Mouse (Mus musculus) limb, embryonic 14.5 days (tissue): ENCODE data around the gene Hnrnpf. TPM values are rescaled to one million over a fixed set of nuclear protein-coding genes. Genes with fewer than 3 reads are reported as not detected.

ENCODE experiments used
- ATAC-seq: fragments of 200-750 bp; cut with Nextera tagmentation; 2 replicates; pipeline ENCODE4 v1.8.0; 2017; ENCODE audit warnings: low read depth, moderate number of reproducible peaks, moderate TSS enrichment; ENCODE audit not compliant: low FRiP score
- DNase-seq: peaks from one replicate; pipeline ENCODE4 v3.0.0-alpha.2; 2015; ENCODE audit warnings: low spot score
- H3K27ac ChIP-seq: fragments of 300-500 bp; sonication (generic); replicated peaks from 2 replicates; pipeline ENCODE4 v1.5.1; 2014; ENCODE audit warnings: low read depth, mild to moderate bottlenecking, low read length, moderate library complexity, mixed read lengths
- H3K27me3 ChIP-seq: fragments of 300-500 bp; sonication (generic); 2 replicates; pipeline ENCODE4 v1.6.1; 2014; ENCODE audit warnings: low read length, mixed read lengths; ENCODE audit not compliant: control insufficient read depth, insufficient read depth
- H3K36me3 ChIP-seq: fragments of 300-500 bp; sonication (generic); 2 replicates; pipeline ENCODE4 v1.6.1; 2014; ENCODE audit warnings: mild to moderate bottlenecking, low read length, moderate library complexity, mixed read lengths; ENCODE audit not compliant: control insufficient read depth, insufficient read depth
- H3K4me1 ChIP-seq: fragments of 300-500 bp; sonication (generic); 2 replicates; pipeline ENCODE4 v1.6.1; 2014; ENCODE audit warnings: antibody characterized with exemption, low read length, mixed read lengths; ENCODE audit not compliant: control insufficient read depth, insufficient read depth
- H3K4me2 ChIP-seq: fragments of 300-500 bp; sonication (generic); replicated peaks from 2 replicates; pipeline ENCODE4 v1.6.1; 2014; ENCODE audit warnings: low read depth, mild to moderate bottlenecking, low read length, moderate library complexity; ENCODE audit not compliant: severe bottlenecking
- H3K4me3 ChIP-seq: fragments of 300-500 bp; sonication (generic); replicated peaks from 2 replicates; pipeline ENCODE4 v1.5.1; 2014; ENCODE audit warnings: low read length
- H3K9ac ChIP-seq: fragments of 300-500 bp; sonication (generic); 2 replicates; pipeline ENCODE4 v1.6.1; 2014; ENCODE audit warnings: mild to moderate bottlenecking, low read depth, low read length, moderate library complexity; ENCODE audit not compliant: severe bottlenecking
- H3K9me3 ChIP-seq: fragments of 300-500 bp; sonication (generic); 2 replicates; pipeline ENCODE4 v1.6.1; 2016; ENCODE audit warnings: low read length; ENCODE audit not compliant: control insufficient read depth
- POLR2A ChIP-seq: fragments of 200-500 bp; IDR thresholded peaks from 2 replicates; pipeline ENCODE4 v1.8.0; 2012; ENCODE audit warnings: inconsistent platforms, mild to moderate bottlenecking, moderate library complexity, borderline replicate concordance; ENCODE audit not compliant: insufficient read depth, insufficient read length; ENCODE audit errors: extremely low read depth
- WGBS: fragments of 180-500 bp; shearing (Covaris S2); extraction: QIAGEN DNeasy Blood & Tissue Kit; methylation state at CpG from one replicate; pipeline ENCODE4 v1.1.7; 2014; 5-methylcytosine and 5-hydroxymethylcytosine counted together
- polyA plus RNA-seq, 2 experiments: library from polyadenylated mRNA; depleted of rRNA in 1 of 2; stranded (reverse) in 1 of 2; unstranded in 1 of 2; fragments of >200 nt; fragmentation: Nextera tagmentation in 1 of 2; extraction: Ambion mirVana in 1 of 2; gene quantifications; 2 replicates each; pipeline versions ENCODE4 v1.2.1 to v1.2.3; 2012 to 2014

The Hnrnpf gene
- polyA plus RNA-seq, 2 experiments = 486 to 609 TPM

GRCm38 (mm10) chr6:117926871-117927491 is 26.9 kb downstream of the Hnrnpf start:
- Histone ChIP-seq H3K27me3 (no peaks in the 10 kb centered on the region), H3K4me3 (no peak overlapping the region), H3K9me3 (no peaks in the 10 kb centered on the region), H3K36me3 (peaks cover 55% of the 10 kb centered on the region), H3K27ac (no peak overlapping the region), H3K4me2 (no peak overlapping the region), H3K4me1 (no peaks in the 10 kb centered on the region), H3K9ac (no peak overlapping the region)
- ATAC-seq (no peak), DNase-seq (no peak)
- no peak for TF ChIP-seq POLR2A
- 71% methylated on average over 4 of the region's 4 CpGs for WGBS

- no peak overlapping the region for H3K4me2 ChIP-seq
- DNase-seq (no peak), ATAC-seq (no peak)
- H3K9ac ChIP-seq = no peak overlapping the region
- TF ChIP-seq POLR2A = no peak
- H3K27me3 ChIP-seq = no peaks in the 10 kb centered on the region
- no peaks in the 10 kb centered on the region for H3K4me1 ChIP-seq
- no peak overlapping the region for H3K4me3 ChIP-seq
- H3K9me3 ChIP-seq = no peaks in the 10 kb centered on the region
- WGBS = 90% methylated on average over 7 of the region's 7 CpGs
- H3K36me3 ChIP-seq = peaks cover 48% of the 10 kb centered on the region
- no peak overlapping the region for H3K27ac ChIP-seq
Measured at GRCm38 (mm10) chr6:117927955-117928354, 27.8 kb downstream of the Hnrnpf start.

GRCm38 (mm10) chr6:117928746-117929145 is 28.6 kb downstream of the Hnrnpf start:
- 89% methylated on average over 5 of the region's 5 CpGs for WGBS
- Histone ChIP-seq H3K9ac (no peak overlapping the region), H3K4me3 (no peak overlapping the region), H3K27me3 (no peaks in the 10 kb centered on the region), H3K4me1 (no peaks in the 10 kb centered on the region), H3K36me3 (peaks cover 44% of the 10 kb centered on the region), H3K4me2 (no peak overlapping the region), H3K9me3 (no peaks in the 10 kb centered on the region), H3K27ac (no peak overlapping the region)
- no peak for TF ChIP-seq POLR2A
- ATAC-seq (no peak), DNase-seq (no peak)

GRCm38 (mm10) chr6:117929945-117930655 is 30.0 kb downstream of the Hnrnpf start:
- Histone ChIP-seq H3K4me2 (no peak overlapping the region), H3K36me3 (peaks cover 44% of the 10 kb centered on the region), H3K9me3 (no peaks in the 10 kb centered on the region), H3K4me3 (no peak overlapping the region), H3K27ac (no peak overlapping the region), H3K9ac (no peak overlapping the region), H3K4me1 (no peaks in the 10 kb centered on the region), H3K27me3 (no peaks in the 10 kb centered on the region)
- DNase-seq (no peak), ATAC-seq (no peak)
- TF ChIP-seq POLR2A = no peak
- WGBS = 92% methylated on average over 3 of the region's 3 CpGs

GRCm38 (mm10) chr6:117932325-117933051 is 32.4 kb downstream of the Hnrnpf start:
- no peak overlapping the region for H3K4me2 ChIP-seq
- H3K36me3 ChIP-seq = peaks cover 26% of the 10 kb centered on the region
- H3K9ac ChIP-seq = no peak overlapping the region
- no peak for TF ChIP-seq POLR2A
- H3K4me3 ChIP-seq = no peak overlapping the region
- 55% methylated on average over 11 of the region's 11 CpGs for WGBS
- H3K4me1 ChIP-seq = no peaks in the 10 kb centered on the region
- no peak overlapping the region for H3K27ac ChIP-seq
- no peak for ATAC-seq
- DNase-seq = no peak
- no peaks in the 10 kb centered on the region for H3K9me3 ChIP-seq
- no peaks in the 10 kb centered on the region for H3K27me3 ChIP-seq
